ENCODE assay signal across 25 mouse cellular contexts in genomic region chr6:47447658-47448057, GRCm38 (mm10).
"Had no signal": no experiment of that assay in that cellular context is flagged by ENCODE, and none has a peak within 500 bp of the region (broad histone marks: within the 10 kb centered on the region; RNA-seq: fewer than 3 reads in every experiment).

No protein-coding gene starts in this region.

- H3K9me3 ChIP-seq: embryonic facial prominence, embryonic 10.5 days; embryonic facial prominence, embryonic 12.5 days; embryonic facial prominence, embryonic 13.5 days; embryonic facial prominence, embryonic 15.5 days; forebrain, embryonic 10.5 days; forebrain, embryonic 12.5 days; forebrain, embryonic 13.5 days; forebrain, embryonic 15.5 days; heart, embryonic 10.5 days had no signal

- H3K9ac ChIP-seq: embryonic facial prominence, embryonic 12.5 days; embryonic facial prominence, embryonic 13.5 days; embryonic facial prominence, embryonic 15.5 days; forebrain, embryonic 12.5 days; forebrain, embryonic 13.5 days; forebrain, embryonic 15.5 days; forebrain, postnatal 0 days had no signal

- H3K27me3 ChIP-seq: embryonic facial prominence, embryonic 12.5 days; embryonic facial prominence, embryonic 13.5 days; embryonic facial prominence, embryonic 15.5 days; forebrain, embryonic 12.5 days; forebrain, embryonic 13.5 days; forebrain, embryonic 15.5 days had no signal

- H3K36me3 ChIP-seq: embryonic facial prominence, embryonic 10.5 days; embryonic facial prominence, embryonic 12.5 days; embryonic facial prominence, embryonic 13.5 days; embryonic facial prominence, embryonic 15.5 days; forebrain, embryonic 10.5 days; forebrain, embryonic 12.5 days; forebrain, embryonic 15.5 days; heart, embryonic 10.5 days had no signal

- H3K4me2 ChIP-seq: embryonic facial prominence, embryonic 12.5 days; embryonic facial prominence, embryonic 13.5 days; embryonic facial prominence, embryonic 15.5 days; forebrain, embryonic 12.5 days; forebrain, embryonic 13.5 days; forebrain, embryonic 15.5 days; heart, embryonic 11.5 days had no signal

- DNase-seq: cerebellum, adult 9-11 months; cerebellum, postnatal 10 days; cerebellum, postnatal 14 days; cerebellum, postnatal 25 days; cerebellum, postnatal 36 days; embryo, embryonic 11 days; forebrain, postnatal 0 days; gastrocnemius, adult 2 months; gastrocnemius, postnatal 10 days; gastrocnemius, postnatal 14 days; gastrocnemius, postnatal 25 days; gastrocnemius, postnatal 36 days; heart, adult 11 months; heart, adult 18-20 months had no signal

- H3K4me1 ChIP-seq: embryonic facial prominence, embryonic 10.5 days; embryonic facial prominence, embryonic 12.5 days; embryonic facial prominence, embryonic 13.5 days; embryonic facial prominence, embryonic 15.5 days; forebrain, embryonic 12.5 days; forebrain, embryonic 15.5 days; heart, embryonic 10.5 days had no signal

- H3K4me3 ChIP-seq: embryonic facial prominence, embryonic 10.5 days; embryonic facial prominence, embryonic 12.5 days; embryonic facial prominence, embryonic 13.5 days; embryonic facial prominence, embryonic 15.5 days; erythroblast, embryonic 14.5 days; forebrain, embryonic 10.5 days; forebrain, embryonic 12.5 days; forebrain, embryonic 13.5 days; forebrain, embryonic 15.5 days; gastrocnemius, adult 2 months; heart, embryonic 10.5 days had no signal

- H3K27ac ChIP-seq: embryonic facial prominence, embryonic 10.5 days; embryonic facial prominence, embryonic 12.5 days; embryonic facial prominence, embryonic 13.5 days; embryonic facial prominence, embryonic 15.5 days; forebrain, embryonic 10.5 days; forebrain, embryonic 12.5 days; forebrain, embryonic 13.5 days; forebrain, embryonic 15.5 days; gastrocnemius, adult 2 months; heart, embryonic 10.5 days had no signal
